Mouse (Mus musculus) E14TG2a.4 (cell line): Measurements from ENCODE around the gene Aicda.

Experiments
- CTCF ChIP-seq: conservative IDR thresholded peaks from 2 replicates; pipeline ENCODE4 v1.5.1; 2014; ENCODE audit warnings: low read length
- NANOG ChIP-seq: IDR thresholded peaks from 2 replicates; pipeline ENCODE4 v1.6.1; 2014; ENCODE audit warnings: borderline replicate concordance, low read length, mixed read lengths

GRCm38 (mm10) chr6:122601031-122601430 is 47.4 kb downstream of the Aicda start:
- no peak for TF ChIP-seq CTCF
- TF ChIP-seq NANOG, result no peak
